Mouse (Mus musculus) cortical plate, adult 2 months (tissue): ENCODE results near the gene Smarcc2.
"Not testable (repeated sequence)": the region's sequence is repeated elsewhere in the genome, so short reads cannot be mapped to it uniquely, and the experiment has no call there.

Experiments
- CTCF ChIP-seq: fragments of 200-500 bp; IDR thresholded peaks from 2 replicates; pipeline ENCODE4 v1.5.1; 2011; ENCODE audit warnings: mild to moderate bottlenecking, control low read depth, low read length; ENCODE audit not compliant: insufficient read depth; ENCODE audit errors: extremely low read depth
- POLR2A ChIP-seq: fragments of 200-500 bp; IDR thresholded peaks from 2 replicates; pipeline ENCODE4 v1.6.1; 2011; ENCODE audit warnings: mild to moderate bottlenecking, low read length, control low read depth; ENCODE audit not compliant: insufficient read depth; ENCODE audit errors: extremely low read depth

DNA sequence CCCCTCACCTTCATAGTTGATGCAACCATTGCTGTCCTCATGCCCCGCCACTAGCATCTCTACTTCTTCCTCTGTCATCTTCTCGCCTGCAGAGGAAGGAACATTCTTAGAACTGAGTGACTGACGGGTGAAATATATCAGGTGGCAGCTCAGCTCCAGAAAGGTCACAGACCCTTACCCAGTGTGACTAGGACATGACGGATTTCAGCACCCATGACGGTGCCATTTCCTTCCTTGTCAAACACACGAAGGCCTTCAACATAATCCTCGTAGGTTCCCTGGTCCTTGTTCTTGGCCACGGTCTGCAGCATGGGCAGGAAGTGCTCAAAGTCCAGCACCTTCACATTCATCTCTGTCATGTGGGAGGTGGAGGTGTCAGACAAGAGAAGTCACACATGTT is 33.0 kb downstream of the Smarcc2 start:
- TF ChIP-seq POLR2A, CTCF: not testable (repeated sequence)
